Mouse (Mus musculus): ENCODE results near the gene Tspan8.

Gene Tspan8

DNA sequence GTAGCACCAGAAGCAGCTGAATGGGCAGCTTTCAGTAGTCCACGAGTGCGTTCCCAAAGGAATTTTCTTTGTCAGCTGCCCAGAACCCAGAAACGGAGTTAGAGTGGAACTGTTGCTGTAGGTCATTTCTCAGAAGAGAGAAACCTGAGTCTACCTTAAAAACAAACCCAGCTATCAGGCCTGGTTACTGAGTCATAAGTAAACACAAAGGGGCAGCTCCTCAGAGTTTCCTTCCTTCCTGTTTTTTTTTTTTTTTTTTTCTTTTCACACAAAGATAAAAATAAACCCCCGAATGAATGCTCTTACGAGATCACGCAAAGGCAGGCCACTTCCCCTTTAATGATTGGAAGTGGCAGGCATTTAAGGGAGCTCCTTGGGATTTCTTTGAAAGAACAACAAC, at the start of gene Tspan8:
TSS of gene Tspan8 (plus strand) at position 322 of the 400 bp plus-strand sequence.
- WGBS, result 47% methylated on average over 6 of the region's 6 CpGs

DNA sequence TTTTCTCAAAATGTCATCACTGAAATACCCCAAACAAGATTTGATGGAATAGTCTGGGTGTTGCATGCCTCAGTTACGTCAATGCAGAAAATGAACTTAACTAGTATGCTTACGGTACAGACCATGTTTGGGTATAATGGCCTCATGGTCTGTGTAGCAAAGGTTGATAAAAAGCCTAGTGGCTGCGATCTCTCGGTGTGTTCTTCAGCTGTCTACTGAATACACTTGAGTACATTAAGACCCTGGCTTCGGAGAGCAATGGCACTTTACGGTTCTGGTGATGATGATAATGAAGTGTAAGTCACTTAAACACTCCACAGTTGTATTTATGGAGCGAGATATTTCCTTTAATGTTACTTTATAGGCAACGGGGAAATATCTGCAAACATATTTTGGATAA, 46.6 kb upstream of the Tspan8 start:
- 96% methylated on average over 8 of the region's 8 CpGs for WGBS

DNA sequence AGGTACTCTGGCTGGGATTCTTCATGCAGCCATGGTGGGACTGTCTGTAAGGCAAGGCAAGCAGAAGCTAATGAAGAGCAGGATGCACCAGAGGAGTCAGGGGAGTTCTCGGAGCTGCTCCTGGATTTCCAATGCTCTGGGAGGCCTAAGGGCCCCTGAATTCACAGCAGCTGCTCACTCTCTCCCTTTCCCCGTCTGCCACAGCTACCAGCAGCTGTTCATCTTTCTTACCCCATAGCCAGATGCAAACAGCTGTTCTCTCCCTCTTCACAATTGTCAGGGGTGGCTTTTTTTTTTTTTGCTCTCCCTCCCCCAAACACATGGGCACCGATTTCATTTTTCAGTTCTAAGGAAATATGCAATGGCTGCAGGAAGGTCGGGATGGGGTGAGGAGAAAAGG, 42.2 kb upstream of the Tspan8 start:
- 73% methylated on average over 4 of the region's 4 CpGs for WGBS

DNA sequence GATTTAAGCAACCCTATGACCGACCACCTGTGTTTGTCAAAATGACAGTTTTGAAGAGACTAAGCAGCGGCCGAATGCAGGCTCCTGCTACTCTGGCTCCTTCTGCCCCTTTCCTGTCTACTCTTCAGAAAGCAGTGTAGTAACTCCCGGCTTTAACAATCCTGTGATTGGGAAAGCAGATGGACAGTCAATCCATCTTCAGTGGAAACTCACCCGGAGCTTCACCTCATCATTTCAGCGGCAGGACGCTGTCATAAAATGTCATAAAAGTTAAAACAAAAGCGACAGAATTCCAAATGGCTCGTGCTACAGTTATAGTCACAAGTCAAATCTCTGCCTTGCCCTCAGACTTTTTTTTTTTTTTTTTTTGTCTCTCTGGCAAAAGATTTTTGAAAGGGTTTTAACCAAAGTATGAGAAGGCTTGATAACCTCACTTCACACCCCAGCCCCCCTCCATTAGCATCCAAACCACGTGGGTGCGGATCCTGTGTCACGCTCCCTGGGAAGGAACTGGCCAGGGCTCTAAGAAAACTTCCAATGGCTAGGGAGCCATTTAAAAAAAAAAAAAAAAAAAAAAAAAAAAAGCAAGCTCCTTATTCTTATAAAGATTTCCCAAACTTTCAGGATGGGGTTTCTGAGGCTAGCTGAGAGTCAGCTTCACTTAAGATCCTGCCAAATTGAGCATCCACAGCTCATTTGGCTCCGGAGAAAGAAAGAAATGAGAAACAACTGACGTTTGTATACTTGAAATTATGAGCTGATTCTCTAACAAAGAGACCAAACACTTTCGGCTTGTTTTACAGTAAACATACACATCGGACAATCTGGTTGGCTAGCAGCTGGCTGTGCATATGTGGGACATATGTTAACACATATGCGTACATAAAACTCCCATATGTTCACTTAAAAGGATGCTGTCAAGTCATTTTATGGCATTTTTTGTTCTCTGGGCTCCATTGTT, 40.4 kb upstream of the Tspan8 start:
- WGBS, result 58% methylated on average over 17 of the region's 17 CpGs

DNA sequence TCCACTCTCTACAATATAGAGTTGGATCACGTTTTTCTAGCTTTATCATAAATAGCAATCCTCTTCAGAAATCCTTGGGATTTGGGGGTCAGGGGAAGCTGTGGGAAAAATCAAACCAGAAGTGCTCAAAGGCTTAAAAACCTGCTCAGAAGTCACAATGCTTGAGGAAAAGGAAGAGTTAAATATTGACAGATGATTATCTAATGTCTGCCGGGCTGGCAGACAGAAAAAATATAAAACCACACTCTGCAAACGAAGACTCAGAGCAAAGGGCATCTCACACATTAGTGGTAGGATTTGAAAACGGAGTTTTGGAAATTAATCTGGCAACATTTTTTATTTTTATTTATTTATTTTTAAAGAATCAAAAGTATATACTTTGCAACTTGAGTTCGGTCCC, 39.3 kb upstream of the Tspan8 start:
- 71% methylated on average over 5 of the region's 5 CpGs for WGBS

DNA sequence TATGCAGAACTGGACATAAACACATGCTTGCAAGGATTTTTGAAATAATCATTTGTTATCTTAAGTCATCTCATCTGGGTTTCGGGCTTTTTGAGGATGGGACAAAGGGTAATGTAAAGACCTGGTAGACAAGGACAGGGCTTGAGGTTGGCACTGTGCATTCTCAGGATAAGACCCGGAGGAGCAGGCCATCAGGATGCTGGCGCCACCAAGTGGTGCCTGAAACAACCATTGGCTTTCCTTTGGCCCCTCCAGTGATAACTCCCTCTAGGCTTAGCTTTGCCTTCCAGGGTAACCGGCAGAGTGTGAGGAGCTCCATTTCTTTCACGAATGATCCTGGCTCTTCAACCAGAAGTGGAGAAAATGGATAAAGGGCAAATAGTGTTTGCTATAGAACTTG, 38.0 kb upstream of the Tspan8 start:
- 49% methylated on average over 5 of the region's 5 CpGs for WGBS

DNA sequence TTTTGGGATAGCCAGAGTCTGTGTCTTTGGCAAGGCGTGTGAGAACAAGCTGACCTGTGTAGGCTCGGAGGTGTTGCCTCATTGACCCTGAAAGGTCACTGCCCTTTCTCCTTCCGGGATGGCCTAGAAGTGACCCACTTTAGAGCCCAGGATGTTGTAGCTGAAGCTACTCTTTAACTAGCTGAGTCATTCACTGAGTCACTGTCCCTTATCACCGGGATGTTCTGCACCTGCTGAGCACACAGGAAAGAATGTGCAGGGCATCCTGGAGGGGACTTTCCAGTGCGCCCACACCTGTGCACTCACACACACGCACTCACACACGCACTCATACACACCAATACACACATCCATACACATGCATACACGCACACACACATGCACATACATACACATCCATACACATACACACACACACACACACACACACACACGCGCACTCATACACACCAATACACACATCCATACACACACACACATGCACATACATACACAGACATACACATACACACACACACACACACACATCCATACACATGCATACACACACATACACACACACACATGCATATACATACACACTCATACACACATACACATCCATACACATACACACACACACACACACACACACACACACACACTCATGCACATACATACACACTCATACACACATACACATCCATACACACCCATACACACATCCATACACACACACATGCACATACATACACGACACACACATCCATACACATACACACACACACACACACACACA, 36.2 kb upstream of the Tspan8 start:
- WGBS, result 81% methylated on average over 11 of the region's 11 CpGs

DNA sequence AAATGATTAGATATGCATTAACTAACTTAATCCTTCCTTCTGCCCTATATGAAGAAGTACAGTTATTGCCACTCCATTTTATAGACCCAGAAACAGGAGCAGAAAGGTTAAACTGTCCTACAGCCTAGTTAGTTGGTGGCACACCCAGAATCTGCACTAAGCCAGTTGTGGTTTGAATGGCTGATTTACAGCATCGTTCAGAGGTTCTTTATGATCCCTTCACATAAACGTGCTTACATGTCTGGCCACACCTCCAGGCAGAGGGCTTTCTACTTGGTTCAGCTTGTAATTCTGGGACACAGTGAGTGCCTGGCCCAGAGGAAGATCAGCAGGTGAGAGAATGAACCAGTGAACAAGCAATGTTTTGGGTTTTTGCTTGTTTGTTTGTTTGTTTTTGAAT, 33.4 kb upstream of the Tspan8 start:
- WGBS, result 74% methylated on average over 2 of the region's 2 CpGs

DNA sequence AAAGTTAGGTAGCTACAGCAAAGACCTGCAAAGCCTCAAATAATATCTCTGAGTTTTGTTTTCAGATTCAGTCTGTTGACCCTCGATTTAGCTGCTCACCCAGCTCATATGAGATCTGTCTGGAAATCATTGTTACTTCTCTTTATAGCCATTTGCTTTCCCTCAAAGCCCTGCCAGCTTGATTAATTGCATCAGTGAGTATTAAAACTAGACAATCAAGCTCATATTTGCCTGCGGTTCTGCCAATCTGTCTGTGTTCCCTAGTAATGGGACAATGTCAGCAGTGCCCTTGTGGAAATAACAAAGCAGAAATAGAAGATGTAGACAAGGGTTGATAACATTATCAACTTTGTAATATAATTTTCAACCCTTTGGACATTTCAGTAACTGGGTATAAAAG, 25.8 kb upstream of the Tspan8 start:
- 73% methylated on average over 2 of the region's 2 CpGs for WGBS

DNA sequence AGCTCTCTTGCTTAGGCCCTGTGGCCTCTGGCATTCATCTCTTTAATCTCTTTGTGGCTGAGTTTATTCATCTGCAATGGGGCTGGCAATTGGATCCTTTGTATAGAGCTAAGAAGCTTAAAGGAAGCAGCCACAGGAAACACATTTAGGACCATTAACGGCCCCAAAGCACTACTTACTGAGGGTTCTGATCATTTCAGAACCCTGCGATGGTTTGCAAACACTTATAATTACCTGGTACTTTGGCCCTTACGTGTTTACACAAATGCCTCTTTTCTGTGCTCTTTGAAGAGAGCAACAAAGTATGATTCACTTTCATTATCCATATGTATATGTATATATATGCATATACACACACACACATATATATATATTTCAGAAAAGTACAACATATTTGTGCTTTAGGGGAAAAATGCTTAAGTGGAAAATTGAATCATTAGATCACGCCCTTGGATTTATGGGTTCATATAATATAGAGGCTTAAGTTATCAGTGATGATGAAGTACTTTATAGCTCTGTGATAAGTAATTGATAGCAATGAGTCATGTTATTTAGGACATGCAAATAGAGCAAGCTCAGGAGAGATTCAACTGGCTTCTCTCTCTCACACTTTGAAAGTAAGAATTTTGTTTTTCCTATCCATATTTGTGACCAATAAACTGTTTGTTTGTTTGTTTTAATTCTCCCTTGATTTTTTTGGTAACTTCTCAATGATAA, 20.4 kb upstream of the Tspan8 start:
- 67% methylated on average over 4 of the region's 4 CpGs for WGBS

DNA sequence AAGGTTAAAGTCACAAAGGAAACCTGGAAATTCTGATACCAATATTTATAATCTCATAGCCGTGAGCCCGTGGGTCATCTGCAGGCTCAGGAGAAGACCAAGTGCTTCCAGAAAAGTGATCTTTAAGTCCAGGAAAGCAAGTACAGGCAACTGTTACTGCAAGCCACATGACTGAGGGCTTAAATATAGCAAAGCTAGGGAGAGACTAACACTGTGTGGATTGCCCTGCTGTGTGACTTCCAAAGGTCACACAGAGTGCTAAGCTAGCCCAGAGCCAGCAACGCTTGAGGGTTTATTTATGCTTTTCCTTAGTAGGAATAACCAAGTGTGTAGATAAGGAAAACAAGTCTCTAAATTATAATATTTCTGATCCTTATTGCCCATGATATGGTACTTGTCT, 15.2 kb upstream of the Tspan8 start:
- WGBS, result 84% methylated on average over 3 of the region's 3 CpGs

DNA sequence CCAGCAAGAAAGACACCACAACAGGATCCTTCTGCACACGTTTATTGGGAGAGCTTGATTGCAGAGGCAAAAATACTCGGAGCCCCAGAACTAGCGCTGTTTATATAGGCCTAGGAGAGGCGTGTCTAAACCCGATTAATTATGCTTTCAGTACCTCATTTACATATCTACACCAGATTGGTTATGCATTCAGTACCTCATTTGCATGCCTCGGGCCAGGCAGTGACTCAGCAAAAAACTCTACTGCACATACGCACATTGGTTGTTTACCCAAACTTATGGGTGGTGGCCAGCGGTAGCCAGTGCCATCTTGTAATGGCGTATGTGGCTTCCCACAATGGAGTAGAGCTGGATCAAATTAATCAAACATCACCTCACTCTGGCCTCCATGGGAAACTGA, 13.6 kb upstream of the Tspan8 start:
- 87% methylated on average over 9 of the region's 9 CpGs for WGBS

DNA sequence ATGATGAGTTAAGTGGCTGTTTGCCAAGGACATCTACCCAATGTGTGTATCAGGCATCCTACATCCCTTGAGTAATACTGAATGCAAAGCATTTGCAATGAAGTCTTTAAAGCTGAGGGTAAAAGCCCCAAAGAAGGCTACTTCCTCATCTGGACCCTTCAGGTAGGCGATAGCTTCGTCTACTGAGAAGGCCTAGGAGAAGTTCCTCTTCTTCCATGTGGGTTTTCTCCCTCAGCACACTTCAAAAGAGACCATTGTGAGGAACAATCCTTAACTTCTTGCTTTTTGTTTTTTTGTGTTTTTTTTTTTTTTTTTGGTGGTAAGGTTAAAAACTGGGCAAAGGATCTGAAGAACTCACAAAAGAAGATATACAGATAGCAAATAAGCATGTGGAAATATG, 12.9 kb upstream of the Tspan8 start:
- WGBS, result 87% methylated on average over 2 of the region's 2 CpGs

DNA sequence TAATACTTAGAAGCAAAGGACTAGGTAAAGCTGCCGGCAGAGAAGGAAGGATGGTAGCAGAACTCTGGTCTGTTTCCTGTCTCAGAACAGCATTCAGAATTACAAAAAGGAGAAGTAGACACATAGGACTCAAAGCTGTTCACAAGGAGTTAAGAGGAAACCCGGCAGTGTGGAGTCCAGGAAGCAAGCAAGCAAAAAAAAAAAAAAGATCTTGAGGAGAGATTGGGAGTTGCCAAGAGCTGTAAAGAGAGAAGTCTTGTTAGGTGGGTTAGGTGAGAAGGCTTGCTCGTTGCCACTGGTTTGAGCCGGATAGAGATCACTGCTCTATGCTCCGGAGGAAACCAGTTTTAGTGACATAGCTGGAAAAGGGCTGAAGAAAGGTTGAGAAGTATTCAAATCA, 10.6 kb upstream of the Tspan8 start:
- 75% methylated on average over 5 of the region's 5 CpGs for WGBS

DNA sequence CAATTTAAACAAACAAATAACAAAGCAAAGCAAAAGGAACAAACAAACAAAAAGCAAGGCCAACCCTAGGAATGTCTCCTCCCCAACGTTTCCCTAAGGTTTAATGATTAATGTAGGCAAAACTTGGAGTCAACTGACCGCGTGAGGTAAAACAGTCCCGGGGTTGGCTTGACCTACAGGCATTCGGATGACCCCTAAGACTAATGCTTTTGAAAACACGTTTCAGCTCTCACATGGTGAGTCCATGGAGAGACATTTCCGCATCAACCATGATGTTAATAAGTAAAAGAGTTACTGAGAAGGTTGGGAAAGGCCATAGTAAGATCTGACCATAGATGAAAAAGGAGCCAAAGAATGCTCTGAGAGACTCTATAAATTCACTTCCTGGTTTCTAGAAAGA, 7.5 kb upstream of the Tspan8 start:
- 84% methylated on average over 7 of the region's 7 CpGs for WGBS

DNA sequence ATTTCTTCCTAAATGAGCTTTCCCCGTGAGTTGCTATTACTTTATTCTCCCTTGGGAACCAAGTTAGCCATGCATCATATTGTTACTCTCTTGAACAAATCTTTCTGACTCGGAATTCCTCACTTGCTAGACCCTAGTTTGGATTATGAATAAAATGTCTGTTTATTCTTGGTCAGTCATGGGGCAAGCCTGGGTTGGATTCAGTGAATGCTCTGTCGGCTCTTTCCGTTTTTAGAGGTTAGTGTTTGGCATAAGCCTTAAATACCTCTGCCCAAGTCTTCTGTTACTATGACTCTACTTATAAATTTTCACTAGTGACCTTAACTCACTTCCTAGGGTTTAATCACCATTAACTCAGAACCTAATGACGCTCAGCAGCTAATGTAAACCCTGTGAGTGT, 5.1 kb upstream of the Tspan8 start:
- 53% methylated on average over 5 of the region's 5 CpGs for WGBS

DNA sequence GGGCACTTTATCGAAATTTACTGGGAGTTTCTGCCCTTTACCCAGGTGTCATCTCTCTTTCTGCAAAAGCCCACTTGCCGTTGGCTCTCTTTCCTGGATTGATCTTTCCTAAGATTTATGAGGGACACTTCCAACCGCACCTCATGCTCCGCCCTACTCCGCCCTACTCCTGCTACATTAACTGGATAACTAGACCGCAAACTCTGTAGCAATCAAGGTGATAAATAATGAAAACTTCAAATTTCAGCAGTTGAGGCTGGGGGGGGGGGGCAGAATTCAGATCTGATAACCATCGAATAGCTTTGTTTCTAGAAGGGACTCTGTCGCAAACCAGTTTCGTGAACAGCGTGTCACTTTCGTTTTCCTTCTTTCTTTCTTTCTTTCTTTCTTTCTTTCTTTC, 1.8 kb upstream of the Tspan8 start:
- WGBS, result 96% methylated on average over 11 of the region's 11 CpGs

DNA sequence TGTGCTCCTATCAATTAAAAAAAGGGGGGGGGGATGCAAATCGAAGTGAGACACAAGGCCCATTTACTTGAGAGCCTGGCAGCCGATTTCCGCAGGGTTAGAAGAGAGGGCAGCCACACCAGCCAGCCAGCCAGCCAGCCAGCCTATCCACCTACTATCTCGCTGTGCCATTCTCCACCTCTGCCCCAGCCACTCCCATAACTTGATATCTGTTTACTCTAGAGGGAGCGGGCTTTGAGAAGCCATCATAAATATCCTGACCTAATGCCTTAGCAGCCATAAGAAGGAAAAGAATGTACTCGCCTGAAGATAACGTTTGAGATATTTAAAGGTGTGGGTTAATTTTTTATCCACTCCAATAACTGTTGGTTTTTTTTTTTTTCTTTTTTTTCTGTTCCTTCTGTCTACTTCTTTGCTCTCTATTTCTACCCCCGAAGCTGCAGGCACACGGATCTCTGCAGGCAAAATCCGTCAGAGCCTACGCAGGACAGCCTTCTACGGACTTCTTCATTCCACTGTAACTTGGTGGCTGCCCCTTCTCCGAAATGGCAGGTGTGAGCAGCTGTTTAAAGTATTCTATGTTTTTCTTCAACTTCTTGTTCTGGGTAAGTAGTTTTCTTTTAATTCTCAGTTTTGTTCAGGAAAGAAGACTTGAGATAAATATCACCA, 558 bp downstream of the Tspan8 start:
- WGBS, result 68% methylated on average over 13 of the region's 13 CpGs

DNA sequence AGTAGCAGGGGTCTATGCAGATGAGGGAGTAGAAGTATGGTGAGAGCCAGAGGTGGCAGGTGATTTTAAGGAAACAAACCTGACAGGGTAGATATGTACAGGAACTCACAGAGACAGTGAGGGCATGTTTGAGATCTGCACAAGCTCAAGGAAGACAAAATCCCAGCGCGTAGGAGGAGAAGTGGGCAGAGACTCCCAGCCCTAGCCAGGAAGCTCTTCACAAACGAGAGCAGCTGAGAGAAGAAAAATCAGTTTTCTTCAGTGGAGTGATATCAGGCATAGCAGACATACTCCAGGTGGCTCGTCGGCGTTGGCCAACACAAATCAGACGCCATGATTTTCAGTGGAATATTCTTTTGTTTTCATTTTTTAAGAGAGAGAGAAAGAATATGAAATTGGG, 8.7 kb downstream of the Tspan8 start:
- 68% methylated on average over 7 of the region's 7 CpGs for WGBS

DNA sequence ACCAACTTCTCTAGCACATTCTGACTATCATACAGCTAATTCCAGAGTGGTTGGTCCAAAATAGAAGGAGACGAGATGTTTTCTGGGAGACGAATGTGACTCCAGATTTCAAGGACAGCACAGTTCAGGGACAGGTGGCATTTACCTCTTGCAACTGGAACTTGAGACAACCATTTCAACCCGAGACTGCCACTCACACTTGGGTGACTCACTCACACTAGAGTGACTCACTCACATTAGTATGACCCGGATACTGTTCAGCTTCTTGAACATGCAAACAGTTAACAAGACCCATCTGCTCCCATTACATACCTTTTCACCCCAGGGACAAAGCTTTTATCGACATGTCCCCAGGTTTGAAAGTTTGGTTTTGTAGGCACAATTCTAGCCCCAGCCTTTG, 12.2 kb downstream of the Tspan8 start:
- WGBS, result 68% methylated on average over 5 of the region's 5 CpGs

DNA sequence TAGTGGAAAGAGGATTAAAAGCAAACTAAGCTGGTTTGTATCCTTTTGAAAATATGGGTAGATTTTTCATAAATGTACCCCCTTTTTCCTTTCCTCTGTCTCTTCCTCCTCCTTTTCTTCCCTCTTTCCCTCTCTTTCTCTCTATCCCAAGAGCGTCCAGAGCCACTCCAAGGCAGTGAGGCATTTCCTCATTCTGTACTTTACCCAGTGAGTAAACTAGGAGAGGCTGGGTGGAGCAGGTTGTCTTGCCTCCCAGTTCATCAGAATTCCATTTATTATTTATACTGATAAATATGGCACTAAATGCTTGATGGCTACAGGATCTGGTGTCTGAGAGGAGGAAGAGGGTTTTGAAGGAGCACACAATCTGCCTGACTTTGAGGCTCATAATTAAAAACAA, 13.1 kb downstream of the Tspan8 start:
- WGBS, result 78% methylated on average over 1 of the region's 1 CpGs

DNA sequence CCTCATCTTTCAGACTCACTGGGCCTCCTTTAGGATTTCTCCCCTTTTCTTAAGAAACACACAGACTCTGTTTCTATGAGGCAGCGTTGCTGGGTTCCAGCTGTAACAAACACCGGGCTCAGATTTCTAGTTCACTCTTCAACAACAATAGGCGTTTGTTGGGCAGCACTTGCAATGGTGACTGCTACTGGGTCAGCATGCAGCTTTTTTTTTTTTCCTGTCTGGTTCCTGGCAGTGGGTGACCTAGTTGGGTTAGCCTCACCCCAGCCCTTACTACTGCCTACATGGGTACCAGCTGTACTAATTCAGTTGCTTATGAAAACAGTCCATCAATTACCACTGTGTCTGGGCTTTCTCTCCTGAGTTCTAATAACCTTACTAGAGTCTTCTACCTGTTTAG, 14.1 kb downstream of the Tspan8 start:
- WGBS, result 59% methylated on average over 3 of the region's 3 CpGs

All from cerebral cortex, adult 2 months (tissue).